Mouse (Mus musculus) forebrain, embryonic 15.5 days (tissue): ENCODE measurements around the gene Ing3. TPM values are rescaled to one million over a fixed set of nuclear protein-coding genes. Genes with fewer than 3 reads are reported as not detected.

Experiments used
- ATAC-seq: fragments of 200-750 bp; cut with Nextera tagmentation; replicated peaks from 2 replicates; pipeline ENCODE4 v1.8.0; 2017; ENCODE audit warnings: mild to moderate bottlenecking, moderate TSS enrichment, moderate library complexity
- H3K27ac ChIP-seq: fragments of 300-500 bp; sonication (generic); replicated peaks from 2 replicates; pipeline ENCODE4 v1.5.1; 2015; ENCODE audit warnings: mild to moderate bottlenecking, inconsistent platforms
- H3K27me3 ChIP-seq: fragments of 300-500 bp; sonication (generic); 2 replicates; pipeline ENCODE4 v1.6.1; 2015; ENCODE audit warnings: inconsistent platforms
- H3K36me3 ChIP-seq: fragments of 300-500 bp; sonication (generic); 2 replicates; pipeline ENCODE4 v1.6.1; 2015; ENCODE audit warnings: mild to moderate bottlenecking, inconsistent platforms
- H3K4me1 ChIP-seq: fragments of 300-500 bp; sonication (generic); 2 replicates; pipeline ENCODE4 v1.6.1; 2015; ENCODE audit warnings: inconsistent platforms
- H3K4me2 ChIP-seq: fragments of 300-500 bp; sonication (generic); replicated peaks from 2 replicates; pipeline ENCODE4 v1.6.1; 2015; ENCODE audit warnings: mild to moderate bottlenecking, inconsistent platforms
- H3K4me3 ChIP-seq: fragments of 300-500 bp; sonication (generic); 2 replicates; pipeline ENCODE4 v1.5.1; 2015; ENCODE audit warnings: mild to moderate bottlenecking, inconsistent platforms
- H3K9ac ChIP-seq: fragments of 300-500 bp; sonication (generic); replicated peaks from 2 replicates; pipeline ENCODE4 v1.6.1; 2015; ENCODE audit warnings: mild to moderate bottlenecking, inconsistent platforms
- H3K9me3 ChIP-seq: fragments of 300-500 bp; sonication (generic); 2 replicates; pipeline ENCODE4 v1.6.1; 2016; ENCODE audit warnings: inconsistent platforms
- WGBS: fragments of 180-500 bp; shearing (Covaris S2); methylation state at CpG from one replicate; pipeline ENCODE4 v1.1.7; 2015; ENCODE audit warnings: mixed read lengths; 5-methylcytosine and 5-hydroxymethylcytosine counted together
- polyA plus RNA-seq: library from polyadenylated mRNA; unstranded; fragments of >200 nt; fragmentation: Nextera tagmentation; extraction: Ambion mirVana; gene quantifications from 2 replicates; pipeline ENCODE4 v1.2.1, GENCODE M21; 2015

The Ing3 gene
- 70.8 and 71.5 TPM in 2 replicates for polyA plus RNA-seq

- Histone ChIP-seq H3K27ac (peak within 1 kb of the TSS; percentile 99), H3K9me3 (no peaks in the 10 kb centered on the region), H3K36me3 (peaks cover 9% of the 10 kb centered on the region; the same call in 1 of the 2 replicates), H3K27me3 (no peaks in the 10 kb centered on the region), H3K4me3 (peak within 1 kb of the TSS; percentile 80), H3K4me2 (peak within 1 kb of the TSS; percentile 55), H3K9ac (peak within 1 kb of the TSS; percentile 77), H3K4me1 (peaks cover 13% of the 10 kb centered on the region)
- WGBS, result under 1% methylated on average over 35 of the region's 35 CpGs
- ATAC-seq, result peak; percentile 99
Measured at GRCm38 (mm10) chr6:21949226-21949731, at the start of gene Ing3. Gene Ing3 (plus strand): TSS chr6:21949571.

GRCm38 (mm10) chr6:21909720-21910119, 39.7 kb upstream of the Ing3 start:
- no peaks in the 10 kb centered on the region for H3K4me1 ChIP-seq
- no peak overlapping the region for H3K4me2 ChIP-seq
- ATAC-seq, result no peak
- H3K9me3 ChIP-seq, result no peaks in the 10 kb centered on the region
- H3K9ac ChIP-seq, result no peak overlapping the region
- H3K4me3 ChIP-seq, result no peak overlapping the region
- no peak overlapping the region for H3K27ac ChIP-seq
- H3K27me3 ChIP-seq, result no peaks in the 10 kb centered on the region
- H3K36me3 ChIP-seq, result no peaks in the 10 kb centered on the region

- Histone ChIP-seq H3K27ac (no peak overlapping the region), H3K9ac (no peak overlapping the region), H3K4me2 (no peak overlapping the region), H3K27me3 (no peaks in the 10 kb centered on the region), H3K4me3 (no peak overlapping the region), H3K9me3 (no peaks in the 10 kb centered on the region), H3K36me3 (no peaks in the 10 kb centered on the region), H3K4me1 (no peaks in the 10 kb centered on the region)
- WGBS, result 88% methylated on average over 6 of the region's 6 CpGs
- ATAC-seq, result no peak
Measured at GRCm38 (mm10) chr6:21910804-21911203, 38.6 kb upstream of the Ing3 start.

- no peak for ATAC-seq
- H3K9ac ChIP-seq, result no peak overlapping the region
- no peaks in the 10 kb centered on the region for H3K9me3 ChIP-seq
- no peaks in the 10 kb centered on the region for H3K36me3 ChIP-seq
- H3K4me3 ChIP-seq, result no peak overlapping the region
- no peak overlapping the region for H3K27ac ChIP-seq
- 90% methylated on average over 2 of the region's 2 CpGs for WGBS
- H3K27me3 ChIP-seq, result no peaks in the 10 kb centered on the region
- no peak overlapping the region for H3K4me2 ChIP-seq
- H3K4me1 ChIP-seq, result no peaks in the 10 kb centered on the region
Measured at GRCm38 (mm10) chr6:21916591-21916990, 32.8 kb upstream of the Ing3 start.

- H3K27ac ChIP-seq, result no peak overlapping the region
- no peaks in the 10 kb centered on the region for H3K4me1 ChIP-seq
- no peak overlapping the region for H3K4me2 ChIP-seq
- no peak overlapping the region for H3K4me3 ChIP-seq
- ATAC-seq, result no peak
- H3K9me3 ChIP-seq, result no peaks in the 10 kb centered on the region
- 25% methylated on average over 1 of the region's 1 CpGs for WGBS
- no peak overlapping the region for H3K9ac ChIP-seq
- no peaks in the 10 kb centered on the region for H3K36me3 ChIP-seq
- H3K27me3 ChIP-seq, result no peaks in the 10 kb centered on the region
Measured at GRCm38 (mm10) chr6:21924150-21924549, 25.2 kb upstream of the Ing3 start.

DNA sequence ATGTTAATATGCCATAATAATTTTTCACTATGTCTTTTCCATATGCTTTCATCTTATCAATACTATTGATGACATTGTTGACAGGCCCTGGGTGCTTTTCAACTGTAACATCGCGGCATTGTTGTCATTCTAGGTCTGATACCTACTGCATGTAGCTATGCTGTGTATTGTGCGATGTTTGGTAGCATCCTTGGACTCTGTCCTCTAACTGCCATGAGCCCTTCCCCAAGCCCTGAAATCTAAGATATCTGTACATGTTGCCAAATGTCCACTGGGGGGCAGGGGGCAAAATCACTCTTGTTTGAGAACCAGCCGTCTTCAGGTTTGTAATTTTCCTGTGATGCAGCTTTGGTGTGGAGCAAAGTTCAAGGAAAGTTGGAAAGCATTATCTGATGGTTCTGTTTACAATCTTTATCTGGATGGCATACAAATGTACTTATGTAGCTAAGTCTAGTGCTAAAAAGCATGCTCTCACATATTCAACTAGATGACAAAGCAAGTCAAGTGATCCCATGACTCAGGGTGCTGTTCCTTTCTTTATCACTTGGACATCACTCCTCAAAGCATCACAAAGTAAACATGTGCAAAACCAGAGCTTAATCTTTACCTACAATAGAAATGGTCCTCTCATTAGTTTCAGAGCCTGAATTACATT, 11.3 kb upstream of the Ing3 start:
- no peak for ATAC-seq
- WGBS, result 86% methylated on average over 4 of the region's 4 CpGs

GRCm38 (mm10) chr6:21949771-21950448, 539 bp downstream of the Ing3 start:
- peak; percentile 97 for ATAC-seq
- Histone ChIP-seq H3K9ac (peak overlapping the region; percentile 77), H3K4me2 (peak overlapping the region; percentile 55), H3K4me3 (peak overlapping the region; percentile 80), H3K27me3 (no peaks in the 10 kb centered on the region), H3K4me1 (peaks cover 13% of the 10 kb centered on the region), H3K36me3 (peaks cover 11% of the 10 kb centered on the region; the same call in 1 of the 2 replicates), H3K27ac (peak overlapping the region; percentile 99), H3K9me3 (no peaks in the 10 kb centered on the region)
- 2% methylated on average over 67 of the region's 68 CpGs for WGBS

More for the DNA sequence above, 11.3 kb upstream of the Ing3 start:
- H3K27me3 ChIP-seq, result no peaks in the 10 kb centered on the region
- no peaks in the 10 kb centered on the region for H3K4me1 ChIP-seq
- no peak overlapping the region for H3K9ac ChIP-seq
- no peaks in the 10 kb centered on the region for H3K9me3 ChIP-seq
- no peak overlapping the region for H3K4me3 ChIP-seq
- no peaks in the 10 kb centered on the region for H3K36me3 ChIP-seq
- H3K27ac ChIP-seq, result no peak overlapping the region
- no peak overlapping the region for H3K4me2 ChIP-seq

GRCm38 (mm10) chr6:21950676-21951075, 1.3 kb downstream of the Ing3 start:
- 73% methylated on average over 2 of the region's 2 CpGs for WGBS
- peaks cover 13% of the 10 kb centered on the region for H3K4me1 ChIP-seq
- no peaks in the 10 kb centered on the region for H3K27me3 ChIP-seq
- peak overlapping the region; percentile 99; the same call in 1 of the 2 replicates for H3K27ac ChIP-seq
- H3K4me2 ChIP-seq, result peak overlapping the region; percentile 55
- no peaks in the 10 kb centered on the region for H3K9me3 ChIP-seq
- H3K9ac ChIP-seq, result peak overlapping the region; percentile 77
- H3K4me3 ChIP-seq, result peak overlapping the region; percentile 80
- H3K36me3 ChIP-seq, result peaks cover 17% of the 10 kb centered on the region; the same call in 1 of the 2 replicates
- no peak for ATAC-seq

GRCm38 (mm10) chr6:21955468-21955867, 6.1 kb downstream of the Ing3 start:
- ATAC-seq, result no peak
- WGBS, result 94% methylated on average over 4 of the region's 4 CpGs

GRCm38 (mm10) chr6:21958922-21959321, 9.6 kb downstream of the Ing3 start:
- H3K9me3 ChIP-seq, result no peaks in the 10 kb centered on the region
- H3K27me3 ChIP-seq, result no peaks in the 10 kb centered on the region
- H3K27ac ChIP-seq, result no peak overlapping the region
- H3K4me3 ChIP-seq, result no peak overlapping the region
- H3K4me2 ChIP-seq, result no peak overlapping the region
- ATAC-seq, result no peak
- H3K4me1 ChIP-seq, result no peaks in the 10 kb centered on the region
- 88% methylated on average over 4 of the region's 4 CpGs for WGBS
- no peak overlapping the region for H3K9ac ChIP-seq
- peaks cover 24% of the 10 kb centered on the region; the same call in 1 of the 2 replicates for H3K36me3 ChIP-seq

More at GRCm38 (mm10) chr6:21955468-21955867, 6.1 kb downstream of the Ing3 start:
- Histone ChIP-seq H3K27ac (no peak overlapping the region), H3K36me3 (peaks cover 25% of the 10 kb centered on the region; the same call in 1 of the 2 replicates), H3K4me3 (no peak overlapping the region), H3K27me3 (no peaks in the 10 kb centered on the region), H3K4me1 (peaks cover 11% of the 10 kb centered on the region), H3K4me2 (no peak overlapping the region), H3K9me3 (no peaks in the 10 kb centered on the region), H3K9ac (no peak overlapping the region)

DNA sequence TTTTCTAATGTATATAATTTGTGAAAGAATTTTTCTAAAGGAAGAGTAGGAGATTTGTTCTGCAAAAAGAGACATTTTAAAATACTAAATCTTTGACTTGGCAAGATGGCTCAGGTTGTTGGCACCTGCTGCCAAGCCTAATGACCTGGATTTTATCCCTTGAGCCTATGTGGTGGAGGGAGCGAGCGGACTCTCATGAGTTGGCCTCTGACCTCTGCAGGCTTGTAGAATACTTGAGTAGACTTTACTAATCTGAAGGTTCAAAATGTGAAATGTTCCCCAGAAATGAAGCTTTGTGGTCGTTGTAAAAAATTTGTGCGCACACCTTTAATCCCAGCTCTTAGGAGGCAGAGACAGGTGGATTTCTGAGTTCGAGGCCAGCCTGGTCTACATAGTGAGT, 10.5 kb downstream of the Ing3 start:
- H3K4me1 ChIP-seq, result no peaks in the 10 kb centered on the region
- H3K4me2 ChIP-seq, result no peak overlapping the region
- H3K9me3 ChIP-seq, result no peaks in the 10 kb centered on the region
- 96% methylated on average over 5 of the region's 5 CpGs for WGBS
- no peak overlapping the region for H3K9ac ChIP-seq
- H3K27ac ChIP-seq, result no peak overlapping the region
- no peaks in the 10 kb centered on the region for H3K27me3 ChIP-seq
- no peak overlapping the region for H3K4me3 ChIP-seq
- no peak for ATAC-seq
- H3K36me3 ChIP-seq, result peaks cover 20% of the 10 kb centered on the region; the same call in 1 of the 2 replicates

- H3K4me1 ChIP-seq, result no peaks in the 10 kb centered on the region
- peaks cover 21% of the 10 kb centered on the region for H3K36me3 ChIP-seq
- 93% methylated on average over 2 of the region's 2 CpGs for WGBS
- H3K4me3 ChIP-seq, result no peak overlapping the region
- no peaks in the 10 kb centered on the region for H3K9me3 ChIP-seq
- no peaks in the 10 kb centered on the region for H3K27me3 ChIP-seq
- no peak overlapping the region for H3K27ac ChIP-seq
- no peak for ATAC-seq
- H3K4me2 ChIP-seq, result no peak overlapping the region
- H3K9ac ChIP-seq, result no peak overlapping the region
Measured at GRCm38 (mm10) chr6:21977532-21977931, 28.2 kb downstream of the Ing3 start.
